Mouse (Mus musculus) erythroblast, embryonic 14.5 days (primary cell): Measurements from ENCODE around the gene Plac8.

Source experiments
- GATA1 ChIP-seq: IDR thresholded peaks from 2 replicates; pipeline ENCODE4 v1.6.1; 2012; ENCODE audit warnings: low read length, inconsistent platforms, mixed read lengths
- TAL1 ChIP-seq: IDR thresholded peaks from 3 replicates; pipeline ENCODE4 v1.6.1; 2012; ENCODE audit warnings: low read length, inconsistent platforms, mixed read lengths

DNA sequence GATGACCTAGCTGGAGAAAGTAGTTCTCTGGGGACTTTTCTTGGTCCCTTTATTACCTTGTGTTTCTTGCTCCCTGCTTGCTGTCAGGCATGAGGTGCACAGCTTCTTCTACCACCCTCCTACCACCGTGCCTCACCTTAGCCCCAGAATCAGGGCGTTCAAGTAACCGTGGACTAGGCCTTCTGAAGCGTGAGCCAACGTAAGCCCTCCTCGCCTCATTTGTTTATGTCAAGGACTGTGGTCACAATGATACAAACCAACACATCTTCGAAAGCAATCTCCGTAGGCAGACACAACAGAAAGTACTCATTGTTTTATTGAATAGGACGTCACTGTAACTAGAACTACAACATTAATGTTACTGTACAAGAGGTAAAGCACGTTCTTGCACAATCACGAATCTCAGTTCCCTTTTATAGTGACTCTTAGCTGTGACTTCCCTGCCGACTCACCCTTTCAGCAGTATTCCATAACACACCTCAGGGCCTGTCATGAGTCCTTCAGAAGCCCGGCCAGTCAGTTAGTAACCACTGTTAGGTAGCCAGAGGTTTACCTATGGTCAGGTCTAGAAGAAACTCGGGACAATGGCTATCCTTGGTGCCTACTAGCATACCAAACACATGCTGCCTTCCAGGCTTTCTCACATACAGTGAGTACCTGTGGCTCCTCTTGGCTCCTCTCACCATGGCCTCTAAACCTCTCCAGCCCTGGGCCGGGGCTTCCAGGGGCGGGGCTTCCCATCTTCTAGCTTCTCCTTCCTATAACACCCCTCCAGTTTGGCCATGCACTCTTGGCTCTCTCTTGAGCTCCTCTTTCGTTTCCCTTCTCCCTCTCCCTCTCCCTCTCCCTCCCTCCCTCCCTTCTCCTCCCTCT is 42.1 kb upstream of the Plac8 start:
- no peak for TF ChIP-seq TAL1
- no peak for TF ChIP-seq GATA1
